Mouse (Mus musculus) spleen, adult 2 months (tissue): ENCODE measurements around the gene Siae.

ENCODE experiments used
- CTCF ChIP-seq: fragments of 200-500 bp; IDR thresholded peaks from 2 replicates; pipeline ENCODE4 v1.5.1; 2011; ENCODE audit warnings: mild to moderate bottlenecking, inconsistent platforms; ENCODE audit not compliant: insufficient read depth, insufficient read length, insufficient replicate concordance; ENCODE audit errors: extremely low read depth
- POLR2A ChIP-seq: fragments of 200-500 bp; IDR thresholded peaks from 2 replicates; pipeline ENCODE4 v1.6.1; 2011; ENCODE audit warnings: low read depth, low read length, inconsistent platforms

DNA sequence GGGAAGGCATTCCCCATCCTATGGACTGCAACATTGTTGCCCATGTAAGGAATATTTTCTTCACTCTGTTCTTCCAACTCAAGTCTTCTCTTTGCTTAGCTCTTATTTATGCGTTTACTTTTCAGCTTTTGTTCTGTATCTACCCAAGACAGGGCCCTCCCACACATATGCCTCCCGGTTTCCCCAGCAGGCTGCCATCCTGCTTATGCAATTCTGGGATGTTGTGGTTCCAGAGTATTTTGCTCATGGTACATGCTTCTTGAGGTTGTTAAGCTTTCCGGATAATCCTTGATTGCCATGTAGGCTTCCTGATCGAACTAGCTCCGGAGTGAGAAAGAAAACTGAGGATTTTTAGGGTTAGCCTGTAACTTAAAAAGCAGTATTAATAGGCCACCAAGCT, 59.7 kb downstream of the Siae start:
- TF ChIP-seq CTCF (no peak), POLR2A (no peak)
